Mouse (Mus musculus): ENCODE measurements around the gene Nfasc.

Gene Nfasc

DNA sequence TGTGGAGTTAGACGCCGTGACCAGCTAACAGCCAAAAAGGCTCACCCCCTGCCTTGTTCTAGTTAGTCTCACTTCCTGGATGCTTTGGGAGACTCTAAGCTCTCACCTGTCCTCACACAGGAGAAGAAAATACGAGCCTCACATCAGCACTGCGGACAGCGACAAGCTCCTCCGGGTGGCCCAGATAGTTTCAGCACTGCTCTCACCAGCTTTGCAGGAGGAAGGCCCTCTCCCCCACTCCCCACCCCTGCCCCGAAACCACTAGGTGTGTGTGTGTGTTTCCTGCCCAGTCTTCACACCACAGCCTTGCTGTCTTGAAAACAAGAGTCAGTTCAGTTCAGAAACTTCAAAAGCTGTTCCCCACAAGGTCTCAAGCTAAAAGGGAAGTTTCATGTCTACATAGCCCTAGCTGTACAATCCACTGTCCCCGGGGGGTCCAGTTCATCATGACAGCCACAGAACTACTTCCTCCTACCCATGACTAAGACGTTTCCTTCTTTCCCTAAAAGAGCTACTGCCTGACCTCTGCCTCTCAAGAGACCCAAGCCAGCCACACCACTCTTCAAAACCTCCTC, 7.6 kb downstream of the Nfasc start:
- ATAC-seq (ENCODE audit: low TSS enrichment), result no peak

DNA sequence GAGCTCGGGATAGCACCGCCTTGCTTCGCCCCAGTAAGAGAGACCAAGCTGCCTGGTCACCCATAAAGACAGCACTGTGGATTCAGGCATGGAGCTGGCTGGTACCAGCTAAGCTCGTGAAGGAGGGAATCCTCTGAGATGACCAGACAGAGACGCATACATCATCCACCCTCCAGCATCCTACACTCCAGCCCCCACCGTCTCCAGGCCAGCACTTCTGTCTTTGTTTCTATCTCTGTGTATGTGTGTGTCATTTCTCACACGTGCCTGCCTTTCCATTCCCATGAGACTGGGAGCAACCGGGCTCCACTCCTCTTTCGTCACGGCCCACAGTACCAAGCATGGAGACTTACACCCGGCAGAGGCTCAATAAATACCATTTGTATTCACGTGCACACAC, 9.3 kb downstream of the Nfasc start:
- peak; percentile 77 for ATAC-seq (ENCODE audit: low TSS enrichment)

DNA sequence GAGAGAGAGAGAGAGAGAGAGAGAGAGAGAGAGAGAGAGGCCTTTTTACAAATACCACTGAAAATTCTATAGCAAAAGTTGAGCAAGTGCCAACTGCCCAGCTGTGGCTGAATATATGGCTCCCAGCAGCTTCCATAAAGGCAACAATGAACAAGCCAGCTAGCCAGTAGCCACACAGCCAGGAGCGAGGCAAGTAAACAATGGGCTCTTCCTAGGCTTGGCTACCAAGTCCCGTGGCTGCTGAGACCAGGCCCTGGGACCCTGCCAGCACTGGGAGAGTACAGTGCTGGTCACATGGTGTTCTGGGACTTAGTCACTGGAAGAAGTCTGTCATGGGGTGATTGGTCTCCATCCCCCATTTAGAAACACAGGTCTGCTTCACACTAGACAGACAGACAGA, 14.0 kb downstream of the Nfasc start:
- ATAC-seq (ENCODE audit: low TSS enrichment), result peak; percentile 26

DNA sequence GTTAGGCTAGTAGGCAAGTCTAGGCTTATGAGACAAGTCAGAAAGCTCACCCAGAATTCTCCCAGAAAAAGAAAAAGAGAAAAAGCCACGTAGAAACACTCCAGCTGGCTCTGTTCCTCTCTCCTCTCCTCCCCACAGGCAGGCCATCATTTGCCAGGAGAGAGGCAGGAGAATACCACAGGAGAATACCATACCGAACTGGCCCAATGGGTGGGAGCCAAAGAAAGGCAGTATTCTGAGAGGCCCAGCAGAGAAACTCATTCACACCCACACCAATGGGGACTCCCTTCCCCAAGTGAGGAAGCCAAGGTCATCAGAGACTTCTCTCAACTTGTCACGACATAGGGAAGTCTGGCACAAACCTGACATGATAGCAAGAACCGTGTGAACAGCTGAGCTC, 19.2 kb downstream of the Nfasc start:
- peak; percentile 54 for ATAC-seq (ENCODE audit: low TSS enrichment)

DNA sequence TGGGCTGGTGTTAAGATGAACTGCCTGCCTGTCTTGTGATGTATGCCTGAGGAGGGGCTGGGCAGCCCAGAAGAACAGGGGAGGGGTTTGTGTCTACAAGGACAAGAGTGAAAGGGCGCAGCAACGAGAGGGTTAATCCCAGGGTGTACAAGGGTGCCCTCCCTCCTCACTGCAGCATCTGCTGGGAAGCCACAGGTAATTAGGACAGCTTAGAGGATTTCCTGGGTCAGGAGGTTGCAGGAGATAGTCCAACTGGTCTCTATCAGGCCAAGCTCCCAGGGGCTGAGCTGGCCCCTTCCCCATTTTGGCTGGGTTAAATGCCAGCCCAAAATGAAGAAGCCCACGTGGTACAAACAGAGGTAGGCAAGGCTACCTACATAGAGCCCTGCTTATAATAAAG, 20.3 kb downstream of the Nfasc start:
- no peak for ATAC-seq (ENCODE audit: low TSS enrichment)

DNA sequence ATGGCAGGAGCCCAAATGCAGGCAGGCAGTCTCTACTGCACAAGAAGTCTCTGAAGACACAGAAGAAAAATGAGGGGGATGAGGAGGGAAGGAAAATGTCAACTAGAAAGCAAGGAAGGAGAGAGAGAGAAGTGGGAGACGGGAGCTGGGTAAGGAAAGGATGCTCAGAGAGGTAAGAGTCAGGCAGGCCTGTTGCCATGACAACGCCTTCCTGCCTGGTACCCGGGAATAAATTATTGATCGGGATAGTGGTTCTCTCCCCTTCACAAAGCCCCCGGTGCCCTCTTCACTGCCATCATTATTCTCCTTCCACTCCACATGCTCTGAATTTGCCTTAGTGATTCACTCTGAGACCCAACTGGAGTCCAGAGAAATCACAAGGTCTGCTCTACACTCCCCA, 23.4 kb downstream of the Nfasc start:
- 0 out of 2 replicates have a peak, but pooled peaks have one; percentile 9 for ATAC-seq (ENCODE audit: low TSS enrichment)

DNA sequence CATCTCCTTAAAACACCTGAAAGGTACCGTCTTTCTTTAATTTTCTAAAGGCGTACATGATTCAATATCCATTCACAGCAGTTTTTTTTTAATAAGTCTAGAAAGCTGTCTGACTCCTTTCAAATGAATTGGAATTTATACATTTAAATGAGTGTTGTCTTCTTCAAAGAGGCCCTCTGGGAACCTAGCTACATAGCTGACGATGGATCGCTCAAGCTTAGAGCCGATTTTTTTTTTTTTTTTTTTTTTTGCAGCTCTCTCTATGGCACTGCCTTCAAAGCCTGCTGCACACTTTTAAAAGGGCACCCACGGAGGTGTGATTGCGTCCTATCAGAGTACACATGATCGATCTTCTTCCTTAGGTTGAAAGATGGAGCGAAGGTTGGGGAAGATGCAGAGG, 26.6 kb downstream of the Nfasc start:
- no peak for ATAC-seq (ENCODE audit: low TSS enrichment)

DNA sequence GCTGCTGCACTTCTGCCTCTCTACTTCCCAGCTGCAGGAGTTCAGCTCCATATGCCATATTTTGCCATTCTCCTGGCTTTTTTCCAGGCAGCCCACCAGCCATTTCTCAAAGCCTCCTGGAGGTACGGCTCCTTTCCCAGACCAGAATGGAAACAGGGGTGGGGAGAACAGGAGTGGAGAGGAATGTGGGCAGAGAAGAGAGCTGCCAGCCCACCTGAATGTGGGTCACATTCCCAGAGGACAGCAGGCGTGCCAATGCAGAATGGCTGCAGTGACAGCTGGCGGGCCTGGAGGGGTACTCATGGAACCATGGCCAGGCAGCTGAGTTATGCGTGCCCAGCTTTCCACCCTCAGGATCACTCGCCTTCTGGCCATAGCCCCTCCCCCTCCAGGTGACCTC, 32.2 kb downstream of the Nfasc start:
- ATAC-seq (ENCODE audit: low TSS enrichment), result peak; percentile 62

DNA sequence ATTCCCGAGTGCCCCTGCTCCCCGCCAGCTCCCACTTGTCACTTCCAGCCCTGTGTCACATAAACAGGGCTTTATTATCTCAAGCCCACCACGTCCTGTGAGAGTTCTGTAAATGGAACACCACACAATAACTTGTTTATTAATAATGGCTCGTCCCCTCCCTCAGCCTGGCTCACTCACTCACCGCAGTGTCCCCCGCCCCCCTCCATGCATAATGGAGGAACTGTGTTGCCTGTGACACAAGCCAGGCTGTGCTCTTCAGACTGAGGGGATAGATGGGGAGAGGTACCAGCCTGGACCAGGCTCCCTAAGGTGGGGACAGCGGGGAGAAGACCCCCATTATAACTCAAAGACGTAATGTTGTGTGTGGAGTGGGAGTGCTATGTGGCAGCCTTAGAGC, 34.3 kb downstream of the Nfasc start:
- ATAC-seq (ENCODE audit: low TSS enrichment), result no peak

DNA sequence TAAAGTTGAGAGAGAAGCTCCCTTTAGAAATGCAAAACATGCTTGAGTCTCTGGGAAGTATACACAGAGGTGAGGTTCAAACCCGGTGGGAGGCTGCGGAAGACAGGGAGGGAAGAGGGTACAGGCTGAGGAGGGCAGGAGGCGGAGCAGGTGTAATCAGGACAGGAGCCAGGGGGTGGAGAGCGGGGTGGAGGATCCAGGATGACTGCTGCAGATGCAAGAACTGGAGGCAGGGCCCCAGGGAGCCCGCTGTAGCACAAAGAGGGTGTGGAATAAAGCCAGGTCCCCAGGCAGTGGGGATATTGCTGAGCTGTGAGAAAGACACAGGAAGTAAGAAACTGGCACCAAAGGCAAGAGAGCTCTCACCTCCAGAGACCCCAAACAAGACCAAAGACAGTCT, 38.1 kb downstream of the Nfasc start:
- ATAC-seq (ENCODE audit: low TSS enrichment), result peak; percentile 32; the same call in 1 of the 2 replicates

DNA sequence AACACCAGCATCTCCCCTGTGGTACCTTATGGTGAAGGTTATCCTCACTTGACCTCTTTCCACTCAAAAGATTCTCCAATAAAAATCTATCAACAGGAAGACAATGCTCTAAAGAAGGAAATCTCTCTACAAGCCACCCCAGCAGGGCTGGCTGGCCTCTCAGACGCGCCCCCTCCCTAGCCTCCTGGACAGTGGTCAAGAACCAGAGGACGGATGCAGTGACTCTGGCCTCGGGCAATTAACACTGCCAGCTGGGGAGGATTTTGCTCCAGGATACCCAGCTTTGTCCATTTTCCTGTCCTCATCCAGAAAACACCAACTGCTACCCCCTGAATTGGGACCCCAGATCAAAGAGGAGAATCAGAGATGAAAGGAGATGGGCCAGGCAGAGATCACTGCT, 44.7 kb downstream of the Nfasc start:
- ATAC-seq (ENCODE audit: low TSS enrichment), result no peak

DNA sequence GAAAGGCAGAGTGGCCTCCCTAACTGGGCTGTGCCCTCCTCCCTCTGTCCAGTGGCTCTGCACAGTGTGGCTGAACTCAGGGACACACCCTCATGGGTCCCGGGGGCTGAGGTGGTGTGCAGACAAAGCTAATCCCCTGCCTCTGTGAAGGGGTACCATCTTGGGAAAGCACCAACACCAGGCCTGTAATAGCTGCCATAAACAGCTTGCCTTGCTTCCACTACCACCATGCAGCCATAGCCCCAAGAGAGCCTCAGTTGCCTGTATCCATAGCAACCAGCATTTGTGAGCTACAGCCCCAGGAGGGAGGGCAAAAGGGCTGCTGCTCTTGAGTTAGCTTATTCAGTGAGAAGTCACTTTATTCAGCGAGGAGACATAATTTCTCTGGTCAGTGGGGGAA, 45.4 kb downstream of the Nfasc start:
- no peak for ATAC-seq (ENCODE audit: low TSS enrichment)

DNA sequence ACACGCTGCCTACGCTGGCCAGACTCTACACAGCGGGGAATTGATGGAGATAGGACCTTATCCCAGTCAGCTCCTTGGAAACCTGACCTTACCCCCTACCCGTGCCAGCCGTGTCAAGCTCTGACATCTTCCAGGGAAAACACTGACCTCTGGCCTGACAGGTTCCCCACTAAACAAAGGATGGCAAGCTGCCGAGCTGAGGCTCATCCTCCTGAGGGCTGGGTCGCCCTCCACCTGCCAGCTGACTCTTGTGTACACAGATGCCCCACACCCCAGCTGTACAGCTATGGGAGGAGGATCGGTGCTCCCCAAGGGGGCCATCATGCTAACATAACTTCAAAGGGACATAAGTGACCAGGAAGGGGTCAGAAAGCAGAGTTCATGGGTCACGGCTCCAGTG, 47.6 kb downstream of the Nfasc start:
- ATAC-seq (ENCODE audit: low TSS enrichment), result no peak

DNA sequence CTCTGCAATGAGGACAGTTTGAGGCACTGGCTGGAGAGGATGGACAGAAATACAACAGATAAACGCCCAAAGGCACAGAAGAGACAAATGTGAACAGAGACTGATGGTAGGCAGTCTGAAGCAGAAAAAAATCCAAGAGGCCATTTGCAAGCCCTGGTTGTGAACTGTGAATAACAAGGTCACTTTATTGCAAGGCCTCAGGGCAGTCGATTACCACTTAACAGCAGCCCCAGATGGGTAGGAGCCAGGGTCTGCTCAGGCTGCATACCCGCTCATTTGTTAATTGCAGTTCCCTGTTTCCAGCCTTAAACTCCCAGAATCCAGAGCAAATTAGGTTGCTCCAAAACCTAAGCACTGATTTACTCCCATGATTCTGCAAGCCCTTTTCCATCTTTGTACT, 52.4 kb downstream of the Nfasc start:
- no peak for ATAC-seq (ENCODE audit: low TSS enrichment)

DNA sequence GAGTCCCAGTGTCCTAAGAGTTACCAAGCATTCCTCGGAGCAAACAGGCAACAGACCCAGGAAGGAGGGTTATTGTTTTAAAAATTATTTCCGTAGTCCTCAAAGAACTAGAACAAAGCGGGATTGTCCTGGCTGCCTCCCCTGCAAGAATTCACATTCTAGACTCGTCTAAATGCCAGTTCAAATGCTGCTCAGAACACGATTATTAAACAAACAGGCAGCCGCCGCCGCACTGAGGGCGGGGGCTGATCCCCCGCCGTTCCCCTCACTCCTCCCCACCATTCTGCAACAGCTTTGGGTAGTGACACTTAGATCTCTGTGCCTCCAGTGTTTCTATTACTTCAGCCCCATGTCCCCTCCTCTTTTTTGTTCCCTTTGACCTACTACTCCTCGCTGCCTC, 62.7 kb downstream of the Nfasc start:
- no peak for ATAC-seq (ENCODE audit: low TSS enrichment)

DNA sequence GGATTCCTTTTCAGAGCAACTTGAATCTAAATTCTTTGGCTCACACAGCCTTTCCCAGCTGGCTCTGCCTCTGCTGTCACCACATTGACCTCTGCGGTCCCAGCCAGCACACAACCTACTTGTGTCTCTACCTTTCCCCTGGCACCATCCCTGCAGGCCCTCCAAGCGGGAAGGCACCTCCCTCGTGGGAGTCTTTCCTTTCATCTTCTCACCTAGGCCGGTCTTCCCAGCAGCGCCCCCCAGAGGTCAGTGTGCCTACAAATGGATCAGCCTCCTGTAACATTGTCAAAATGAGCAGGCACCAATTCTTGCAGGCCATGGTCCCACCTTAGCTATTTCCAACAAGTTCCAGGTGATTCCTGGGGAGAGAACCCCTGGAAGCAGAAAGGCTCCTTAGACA, 63.5 kb downstream of the Nfasc start:
- ATAC-seq (ENCODE audit: low TSS enrichment), result no peak

DNA sequence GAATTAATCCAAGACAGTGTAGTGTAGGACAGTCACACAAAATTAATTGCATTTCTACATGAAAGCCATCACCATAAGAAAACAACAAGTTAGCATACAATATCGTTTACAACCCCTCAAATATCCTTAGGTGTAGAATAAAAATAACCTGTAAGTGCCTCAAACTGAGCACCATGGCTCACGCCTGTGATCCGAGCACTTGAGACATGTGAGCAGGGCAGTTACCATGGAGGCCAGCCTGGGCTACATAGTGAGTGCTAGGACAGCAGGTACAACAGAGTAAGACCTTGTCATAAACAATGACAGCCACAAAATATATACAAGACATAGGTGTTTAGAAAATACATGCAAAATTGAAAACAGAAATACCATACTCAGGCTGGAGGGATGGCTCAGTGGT, 68.9 kb downstream of the Nfasc start:
- ATAC-seq (ENCODE audit: low TSS enrichment), result no peak

DNA sequence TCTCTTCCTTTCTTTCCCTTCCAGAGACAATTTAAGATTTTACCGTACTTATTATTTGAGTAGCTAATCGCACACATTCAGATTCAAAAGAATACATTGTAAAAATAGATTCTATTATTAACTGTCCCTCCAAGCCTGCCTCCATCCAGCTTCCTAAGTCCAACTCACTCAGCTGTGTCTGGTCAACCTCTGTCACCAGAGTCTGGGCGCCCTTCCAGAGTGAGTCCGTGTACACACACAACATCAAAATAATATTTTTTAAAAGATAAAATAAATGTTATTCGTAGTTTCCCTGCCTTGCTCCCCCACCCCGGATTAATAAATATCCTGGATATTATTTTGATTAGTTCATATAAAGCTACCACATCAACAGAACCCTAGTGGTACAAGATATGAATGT, 72.4 kb downstream of the Nfasc start:
- ATAC-seq (ENCODE audit: low TSS enrichment), result no peak

DNA sequence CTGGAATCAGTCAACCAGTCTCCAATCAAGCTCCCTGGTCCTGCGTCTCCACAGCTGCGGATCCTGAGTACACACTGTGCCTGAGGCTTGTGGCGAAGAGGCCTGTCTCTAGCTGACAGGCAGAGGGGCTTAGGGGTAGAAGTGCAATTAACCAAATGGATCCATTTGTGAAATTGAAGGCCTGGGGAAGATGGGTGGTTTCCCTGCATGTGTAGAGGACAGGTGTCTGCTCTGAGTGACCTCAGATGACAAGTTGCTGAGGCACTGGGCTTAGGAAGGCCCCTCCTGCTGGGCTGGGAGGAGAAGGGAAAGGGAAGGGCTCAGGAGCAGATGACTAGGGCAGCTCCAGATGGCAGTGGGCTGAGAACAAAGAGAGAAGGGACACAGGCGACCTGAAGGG, 81.2 kb downstream of the Nfasc start:
- peak; percentile 25; the same call in 1 of the 2 replicates for ATAC-seq (ENCODE audit: low TSS enrichment)

DNA sequence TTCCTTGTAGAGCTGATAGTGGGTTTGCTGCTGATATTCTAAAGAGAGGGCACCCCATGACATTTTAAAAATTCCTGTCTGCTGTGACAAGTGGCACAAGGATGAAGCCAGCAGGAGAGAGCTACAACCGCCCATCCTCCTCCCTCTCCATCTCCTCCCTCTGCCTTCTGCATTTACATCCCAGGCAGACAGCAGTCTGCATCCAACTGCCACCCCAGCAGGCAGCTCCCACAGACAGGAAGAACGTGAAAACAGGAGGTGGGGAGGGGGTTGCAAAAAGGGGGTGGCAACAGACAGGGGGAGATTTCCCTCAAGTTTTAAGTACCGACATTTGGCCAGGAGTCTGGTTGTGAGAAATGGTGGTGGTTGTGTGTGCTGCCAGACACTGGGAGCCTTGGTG, 82.0 kb downstream of the Nfasc start:
- ATAC-seq (ENCODE audit: low TSS enrichment), result peak; percentile 82

DNA sequence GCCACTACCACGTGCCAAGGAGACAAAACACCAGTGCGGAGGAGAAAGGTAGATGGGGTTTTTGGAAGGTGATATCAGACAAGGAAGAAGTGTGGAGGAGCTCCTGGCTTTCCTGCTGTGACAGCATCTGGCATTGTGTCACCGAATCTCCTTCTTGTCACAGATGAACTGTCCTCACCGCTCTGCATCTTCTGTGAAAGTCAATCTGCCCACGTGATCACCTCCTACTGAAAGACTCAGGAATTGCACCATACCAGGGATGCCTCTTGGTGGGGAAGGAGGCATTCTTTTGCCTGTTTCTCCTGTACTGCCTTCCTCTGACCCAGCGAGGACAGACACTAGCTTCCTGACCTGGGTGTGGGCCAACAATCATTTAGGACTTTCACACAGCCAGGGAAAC, 86.0 kb downstream of the Nfasc start:
- ATAC-seq (ENCODE audit: low TSS enrichment), result 0 out of 2 replicates have a peak, but pooled peaks have one; percentile 10

DNA sequence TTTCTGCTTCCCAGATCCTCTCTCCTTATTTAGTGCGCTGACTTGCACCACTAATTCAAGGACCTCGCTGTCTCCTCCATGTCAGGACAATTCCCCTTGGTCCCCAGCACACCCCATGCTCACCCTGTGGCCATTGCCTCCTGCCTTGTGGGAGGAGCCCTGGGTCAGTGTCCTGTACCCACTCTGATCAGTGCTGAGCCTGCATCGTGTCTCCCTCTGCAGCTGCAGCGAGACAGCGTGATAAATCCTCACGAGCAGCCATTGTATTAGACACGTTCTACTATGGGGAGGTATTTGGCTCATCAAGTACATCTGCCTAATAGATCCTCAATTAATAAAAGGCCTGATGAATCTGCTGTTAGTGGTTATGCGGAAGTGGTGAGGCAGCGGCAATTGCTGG, 86.8 kb downstream of the Nfasc start:
- ATAC-seq (ENCODE audit: low TSS enrichment), result no peak

DNA sequence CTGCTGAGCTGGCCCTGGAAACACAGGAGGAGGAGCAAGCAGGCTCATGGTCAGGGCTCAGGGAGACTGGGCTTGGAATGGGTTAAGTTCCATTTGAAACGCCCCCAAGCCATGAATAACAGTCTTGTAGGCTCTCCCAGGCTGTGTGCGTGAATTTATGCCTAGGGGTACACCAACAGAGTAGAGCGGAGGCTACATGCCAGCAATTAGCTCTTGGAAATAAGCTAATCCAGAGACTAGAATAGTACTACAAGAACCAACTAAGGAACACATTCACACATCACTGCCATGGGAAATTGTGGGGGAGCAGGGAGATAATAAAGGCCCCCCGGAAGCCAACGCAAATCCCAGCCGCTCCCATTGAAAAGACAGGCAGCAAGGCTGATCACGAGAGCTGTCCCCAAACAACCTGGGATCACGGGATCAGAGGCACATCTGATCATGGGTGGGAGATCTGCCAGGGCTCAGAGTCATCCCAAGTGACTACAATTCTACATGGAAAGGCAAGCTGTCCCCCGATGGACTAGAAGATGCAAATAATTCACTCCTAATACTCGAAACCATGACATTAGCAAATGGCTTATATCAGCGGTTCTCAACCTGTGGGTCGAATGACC, 87.6 kb downstream of the Nfasc start:
- ATAC-seq (ENCODE audit: low TSS enrichment), result peak; percentile 32

DNA sequence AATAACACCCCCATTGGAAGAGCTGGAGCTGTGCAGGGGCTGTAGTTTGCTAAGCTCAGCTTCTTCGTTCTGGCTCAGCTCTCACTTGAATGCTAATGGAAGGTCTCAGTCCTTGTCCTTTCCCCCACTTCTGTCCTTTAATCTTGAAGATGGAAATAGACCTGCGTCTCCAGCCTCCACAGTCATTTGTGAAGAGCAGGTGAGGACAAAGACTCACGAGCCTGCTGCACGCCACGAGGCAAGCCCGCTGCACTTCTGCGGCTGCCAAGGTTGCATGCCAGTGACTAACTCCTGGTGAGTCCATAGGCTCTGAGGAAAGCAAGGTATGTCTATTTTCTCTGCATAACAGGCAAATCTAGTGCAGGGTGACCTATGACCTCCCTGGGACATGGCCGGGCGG, 88.4 kb downstream of the Nfasc start:
- ATAC-seq (ENCODE audit: low TSS enrichment), result peak; percentile 38; the same call in 1 of the 2 replicates
